Mouse (Mus musculus): ENCODE results near the gene Nanp. TPM values are rescaled to one million over a fixed set of nuclear protein-coding genes. Genes with fewer than 3 reads are reported as not detected.

The Nanp gene
- polyA plus RNA-seq, 1 experiment from 2014 or later, result 43.9 TPM

DNA sequence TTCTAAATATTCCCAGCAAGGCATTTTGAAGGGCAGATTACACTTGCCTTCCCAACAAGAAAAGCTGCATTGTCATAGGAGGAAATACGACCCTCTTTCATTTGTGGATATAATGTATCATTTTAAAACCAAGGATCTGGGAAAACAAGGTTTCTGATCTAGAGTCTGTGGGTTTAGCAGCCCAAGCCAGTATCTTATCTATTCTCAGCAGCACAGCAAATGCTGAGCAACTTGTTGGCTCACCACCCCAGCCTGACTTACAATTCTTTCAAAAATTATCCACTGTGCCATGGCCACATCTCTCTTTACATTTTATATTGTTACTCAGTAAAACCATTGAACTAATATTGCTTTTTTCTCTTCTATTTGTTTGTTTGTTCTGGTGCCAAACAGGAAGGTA lies 27.9 kb downstream of the Nanp start:
- Histone ChIP-seq H3K27me3 (0 out of 2 replicates have a peak, but pooled peaks cover 3% of the 10 kb centered on the region), H3K4me1 (peaks cover 18% of the 10 kb centered on the region; the same call in 1 of the 2 replicates), H3K4me3 (replicated peaks) (no peak overlapping the region), H3K36me3 (no peaks in the 10 kb centered on the region), H3K4me2 (replicated peaks) (no peak overlapping the region), H3K9ac (no peak overlapping the region), H3K27ac (replicated peaks) (no peak overlapping the region), H3K9me3 (replicated peaks) (no peaks in the 10 kb centered on the region)
- WGBS, result 61% methylated on average over 1 of the region's 1 CpGs
- ATAC-seq (ENCODE audit: insufficient number of reproducible peaks, low FRiP score, low TSS enrichment, low read depth), result no peak

DNA sequence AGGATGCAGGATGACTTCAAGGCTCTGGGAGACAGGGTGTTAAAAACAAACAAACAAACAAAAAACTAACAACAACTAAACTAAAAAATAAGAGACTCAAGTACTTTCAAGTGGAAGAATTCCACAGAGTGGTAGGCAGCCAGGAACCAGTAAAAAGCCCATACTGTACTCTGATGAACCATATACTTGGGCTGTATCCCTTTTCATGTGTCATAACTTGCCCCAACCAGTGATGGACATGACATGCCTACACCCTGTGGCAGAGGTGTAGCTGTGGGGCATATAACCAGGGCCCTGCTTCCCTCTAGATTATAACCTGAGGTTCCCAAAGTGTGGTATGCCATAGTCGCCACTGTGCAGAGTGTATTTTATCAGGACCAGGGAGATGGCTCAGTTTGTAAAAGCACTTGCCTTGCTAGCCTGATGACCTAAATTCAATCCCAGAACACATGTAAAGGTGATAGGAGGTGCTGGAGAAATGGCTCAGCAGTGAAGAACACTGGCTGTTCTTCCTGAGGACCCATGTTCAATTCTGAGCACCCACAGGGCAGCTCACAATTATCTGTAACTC lies 29.6 kb downstream of the Nanp start:
- no peak overlapping the region for H3K27ac ChIP-seq (replicated peaks)
- peak overlapping the region; percentile 75 for H3K4me3 ChIP-seq (replicated peaks)
- H3K27me3 ChIP-seq, result 0 out of 2 replicates have a peak, but pooled peaks cover 3% of the 10 kb centered on the region
- 69% methylated on average over 1 of the region's 1 CpGs for WGBS
- no peaks in the 10 kb centered on the region for H3K9me3 ChIP-seq (replicated peaks)
- no peak overlapping the region; the same call in 1 of the 2 replicates for H3K9ac ChIP-seq
- H3K4me1 ChIP-seq, result peaks cover 18% of the 10 kb centered on the region; the same call in 1 of the 2 replicates
- peak; percentile 36; the same call in 1 of the 2 replicates for ATAC-seq (ENCODE audit: insufficient number of reproducible peaks, low FRiP score, low TSS enrichment, low read depth)
- peak overlapping the region; percentile 86 for H3K4me2 ChIP-seq (replicated peaks)
- no peaks in the 10 kb centered on the region for H3K36me3 ChIP-seq

DNA sequence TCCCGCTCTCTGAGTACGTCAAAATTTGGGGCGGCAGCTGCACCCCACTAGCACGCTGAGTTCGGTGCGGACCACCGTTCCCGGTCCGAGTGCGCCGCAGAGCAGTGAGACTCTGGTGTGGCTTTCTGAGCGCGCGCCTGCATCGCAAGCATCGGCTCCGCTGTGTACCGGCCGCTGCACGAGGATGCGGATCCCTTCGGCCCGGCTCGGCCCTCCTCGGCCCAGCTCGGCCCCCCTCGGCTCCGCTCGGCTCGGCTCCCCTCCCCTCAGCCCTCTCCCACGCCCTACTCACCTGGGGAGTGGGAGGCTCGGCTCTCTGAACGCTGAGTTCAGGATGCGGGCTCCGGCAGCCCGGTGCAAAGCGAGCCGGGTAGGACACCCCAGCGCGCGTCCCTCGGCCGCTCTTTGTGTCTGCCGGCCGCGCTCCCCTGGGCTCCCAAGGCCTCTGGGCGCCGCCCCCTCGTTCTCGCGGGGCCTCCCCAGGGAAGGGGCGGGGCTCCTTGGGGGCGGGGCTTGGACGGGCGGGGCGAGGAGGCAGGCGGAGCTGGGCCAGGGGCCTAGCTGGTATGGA lies 30.2 kb downstream of the Nanp start:
- 0% methylated on average over 49 of the region's 57 CpGs for WGBS
- Histone ChIP-seq H3K36me3 (no peaks in the 10 kb centered on the region), H3K4me3 (replicated peaks) (peak overlapping the region; percentile 75)

GRCm38 (mm10) chr2:151008517-151008932 lies 30.7 kb downstream of the Nanp start:
- ATAC-seq (ENCODE audit: insufficient number of reproducible peaks, low FRiP score, low TSS enrichment, low read depth), result no peak
- WGBS, result under 1% methylated on average over 21 of the region's 21 CpGs
- Histone ChIP-seq H3K4me2 (replicated peaks) (peak overlapping the region; percentile 86), H3K9ac (peak overlapping the region; percentile 60), H3K4me1 (peaks cover 18% of the 10 kb centered on the region; the same call in 1 of the 2 replicates), H3K27me3 (0 out of 2 replicates have a peak, but pooled peaks cover 3% of the 10 kb centered on the region), H3K36me3 (no peaks in the 10 kb centered on the region), H3K27ac (replicated peaks) (0 out of 2 replicates have a peak overlapping the region, but pooled peaks have one; percentile 67), H3K4me3 (replicated peaks) (peak overlapping the region; percentile 75), H3K9me3 (replicated peaks) (no peaks in the 10 kb centered on the region)

More for the DNA sequence above, 30.2 kb downstream of the Nanp start:
- H3K9ac ChIP-seq, result peak overlapping the region; percentile 60
- no peaks in the 10 kb centered on the region for H3K9me3 ChIP-seq (replicated peaks)
- H3K27me3 ChIP-seq, result 0 out of 2 replicates have a peak, but pooled peaks cover 3% of the 10 kb centered on the region
- peak overlapping the region; percentile 86 for H3K4me2 ChIP-seq (replicated peaks)
- peaks cover 18% of the 10 kb centered on the region; the same call in 1 of the 2 replicates for H3K4me1 ChIP-seq
- 0 out of 2 replicates have a peak overlapping the region, but pooled peaks have one; percentile 67 for H3K27ac ChIP-seq (replicated peaks)
- peak; percentile 94 for ATAC-seq (ENCODE audit: insufficient number of reproducible peaks, low FRiP score, low TSS enrichment, low read depth)

GRCm38 (mm10) chr2:151008006-151008405 lies 31.2 kb downstream of the Nanp start:
- WGBS, result 46% methylated on average over 6 of the region's 6 CpGs
- H3K4me1 ChIP-seq, result peaks cover 18% of the 10 kb centered on the region; the same call in 1 of the 2 replicates
- no peak for ATAC-seq (ENCODE audit: insufficient number of reproducible peaks, low FRiP score, low TSS enrichment, low read depth)
- H3K9ac ChIP-seq, result no peak overlapping the region
- peak overlapping the region; percentile 75 for H3K4me3 ChIP-seq (replicated peaks)
- H3K9me3 ChIP-seq (replicated peaks), result no peaks in the 10 kb centered on the region
- H3K36me3 ChIP-seq, result no peaks in the 10 kb centered on the region
- H3K27me3 ChIP-seq, result 0 out of 2 replicates have a peak, but pooled peaks cover 3% of the 10 kb centered on the region
- peak overlapping the region; percentile 86 for H3K4me2 ChIP-seq (replicated peaks)
- H3K27ac ChIP-seq (replicated peaks), result no peak overlapping the region

DNA sequence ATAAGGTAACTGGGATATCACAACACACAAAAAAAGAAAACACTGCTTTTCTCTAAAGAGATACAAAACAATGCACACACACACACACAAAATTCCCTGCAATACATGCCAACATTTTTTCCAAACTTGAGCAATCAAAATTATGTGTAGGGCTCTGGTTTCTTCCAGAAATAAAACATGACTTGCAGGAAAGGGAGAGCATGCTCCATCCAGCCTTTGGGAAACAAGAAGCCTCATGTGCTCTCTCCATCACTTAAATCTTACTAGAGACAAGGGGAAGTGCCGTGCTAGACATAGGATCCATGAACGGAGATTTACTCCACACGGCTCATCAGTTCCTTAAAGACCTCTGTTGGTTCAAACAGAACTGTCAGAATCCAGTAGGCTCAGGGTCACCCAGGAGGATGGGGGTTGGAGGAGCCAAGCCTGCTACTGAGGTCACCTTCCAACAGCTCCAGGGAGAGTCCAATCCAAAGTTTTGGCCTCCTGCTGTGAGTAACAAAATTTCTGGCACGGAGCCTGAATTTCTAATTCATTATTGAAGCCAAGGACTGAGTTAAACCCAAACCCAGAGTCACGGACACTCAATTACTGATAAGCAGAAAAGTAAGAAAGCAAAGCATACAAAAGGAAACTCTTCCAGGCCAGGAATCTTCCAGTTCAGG lies 32.8 kb downstream of the Nanp start:
- Histone ChIP-seq H3K4me2 (replicated peaks) (no peak overlapping the region), H3K9me3 (replicated peaks) (no peaks in the 10 kb centered on the region), H3K27ac (replicated peaks) (no peak overlapping the region), H3K9ac (no peak overlapping the region), H3K36me3 (no peaks in the 10 kb centered on the region), H3K27me3 (0 out of 2 replicates have a peak, but pooled peaks cover 3% of the 10 kb centered on the region), H3K4me1 (peaks cover 18% of the 10 kb centered on the region; the same call in 1 of the 2 replicates), H3K4me3 (replicated peaks) (no peak overlapping the region)
- WGBS, result 71% methylated on average over 5 of the region's 5 CpGs
- ATAC-seq (ENCODE audit: insufficient number of reproducible peaks, low FRiP score, low TSS enrichment, low read depth), result no peak

DNA sequence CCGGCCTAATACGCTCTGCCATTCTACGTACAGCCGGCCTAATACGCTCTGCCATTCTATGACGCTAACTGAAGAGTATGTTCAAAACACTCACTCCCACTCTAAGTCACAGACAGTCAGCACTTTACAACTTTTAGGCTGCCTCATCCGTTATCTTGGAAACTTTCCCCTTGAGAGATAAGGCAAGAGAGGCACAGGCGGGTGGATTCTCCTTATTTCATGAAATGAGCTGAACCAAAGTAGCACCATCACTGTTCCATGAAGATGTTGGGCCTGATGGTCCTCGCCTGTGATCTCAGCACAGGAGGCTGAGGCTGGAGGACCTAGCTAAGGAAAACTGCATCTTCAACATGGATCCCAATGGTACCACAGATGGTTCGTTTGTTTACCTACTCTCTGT lies 34.8 kb downstream of the Nanp start:
- no peak overlapping the region for H3K4me2 ChIP-seq (replicated peaks)
- H3K36me3 ChIP-seq, result no peaks in the 10 kb centered on the region
- no peaks in the 10 kb centered on the region for H3K9me3 ChIP-seq (replicated peaks)
- H3K4me1 ChIP-seq, result peaks cover 14% of the 10 kb centered on the region; the same call in 1 of the 2 replicates
- H3K9ac ChIP-seq, result no peak overlapping the region
- 92% methylated on average over 10 of the region's 10 CpGs for WGBS
- no peak overlapping the region for H3K4me3 ChIP-seq (replicated peaks)
- ATAC-seq (ENCODE audit: insufficient number of reproducible peaks, low FRiP score, low TSS enrichment, low read depth), result no peak
- H3K27ac ChIP-seq (replicated peaks), result no peak overlapping the region
- 0 out of 2 replicates have a peak, but pooled peaks cover 3% of the 10 kb centered on the region for H3K27me3 ChIP-seq

GRCm38 (mm10) chr2:151003796-151004195 lies 35.4 kb downstream of the Nanp start:
- Histone ChIP-seq H3K4me1 (peaks cover 11% of the 10 kb centered on the region; the same call in 1 of the 2 replicates), H3K27ac (replicated peaks) (no peak overlapping the region), H3K27me3 (0 out of 2 replicates have a peak, but pooled peaks cover 3% of the 10 kb centered on the region), H3K9ac (no peak overlapping the region), H3K36me3 (no peaks in the 10 kb centered on the region), H3K9me3 (replicated peaks) (no peaks in the 10 kb centered on the region), H3K4me3 (replicated peaks) (no peak overlapping the region), H3K4me2 (replicated peaks) (no peak overlapping the region)
- no peak for ATAC-seq (ENCODE audit: insufficient number of reproducible peaks, low FRiP score, low TSS enrichment, low read depth)
- WGBS, result 56% methylated on average over 6 of the region's 6 CpGs

DNA sequence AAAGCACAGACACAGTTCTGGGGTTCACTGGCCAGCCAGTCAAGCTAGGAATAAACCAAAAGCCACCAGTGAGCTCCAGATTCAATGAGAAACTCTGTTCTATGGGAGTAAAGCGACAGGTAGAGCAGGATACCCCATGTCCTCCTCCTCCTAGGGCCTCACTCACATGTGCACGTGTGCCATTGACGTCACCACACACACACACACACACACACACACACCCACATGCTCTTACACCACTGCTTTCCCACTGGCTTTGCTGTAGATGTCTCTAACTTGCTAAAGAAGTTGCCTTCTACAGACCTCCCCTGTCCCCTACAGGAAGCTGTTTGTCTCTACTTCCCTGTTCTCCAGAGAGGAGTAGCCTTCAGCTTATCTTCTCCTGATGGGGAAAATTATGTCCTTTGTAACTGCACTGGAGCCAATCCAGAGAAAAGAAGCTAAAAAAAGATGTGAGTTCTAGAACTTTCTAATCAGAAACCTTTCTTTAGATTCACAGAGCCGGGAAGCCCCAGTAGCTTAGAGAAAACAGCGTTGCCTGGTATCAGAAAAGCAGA lies 37.5 kb downstream of the Nanp start:
- Histone ChIP-seq H3K4me2 (replicated peaks) (no peak overlapping the region), H3K27me3 (no peaks in the 10 kb centered on the region), H3K4me1 (no peaks in the 10 kb centered on the region), H3K27ac (replicated peaks) (no peak overlapping the region), H3K9ac (no peak overlapping the region), H3K4me3 (replicated peaks) (no peak overlapping the region), H3K36me3 (no peaks in the 10 kb centered on the region), H3K9me3 (replicated peaks) (no peaks in the 10 kb centered on the region)
- ATAC-seq (ENCODE audit: insufficient number of reproducible peaks, low FRiP score, low TSS enrichment, low read depth), result no peak
- WGBS, result 75% methylated on average over 5 of the region's 5 CpGs

DNA sequence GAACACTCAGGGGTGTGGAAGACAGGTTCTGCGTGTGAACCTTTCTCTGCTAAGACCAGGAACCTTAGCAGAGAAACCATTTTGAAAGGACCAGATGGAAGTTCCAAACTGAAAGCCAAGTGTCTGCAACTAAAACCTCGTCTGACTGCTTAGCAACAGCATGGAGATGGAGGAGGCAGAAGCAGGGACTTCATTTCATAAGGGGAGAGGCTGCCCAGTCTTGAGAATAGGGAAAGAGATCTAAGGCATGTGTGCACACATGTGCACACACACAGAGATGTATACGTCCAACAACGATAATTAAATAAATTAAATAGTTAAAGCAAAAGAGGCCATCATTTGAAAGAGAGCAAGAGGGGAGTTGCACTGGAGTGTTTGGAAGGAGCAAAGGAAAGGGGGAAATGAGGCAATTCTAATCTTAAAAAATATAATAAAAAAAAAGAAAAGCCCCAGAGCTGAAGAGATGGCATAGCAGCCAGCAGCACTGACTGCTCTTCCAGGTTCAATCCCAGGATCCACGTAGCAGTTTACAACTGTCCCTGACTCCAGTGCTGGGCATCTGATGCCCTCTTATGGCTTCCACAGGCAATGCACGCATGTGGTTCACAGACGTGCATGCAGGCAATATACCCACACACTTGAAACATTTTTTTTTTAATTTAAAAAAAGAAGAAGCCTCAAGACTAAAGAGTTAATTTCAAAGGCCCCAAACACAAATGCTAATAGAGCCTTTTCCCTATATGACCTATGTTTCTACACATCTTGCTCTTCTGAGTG lies 38.6 kb downstream of the Nanp start:
- Histone ChIP-seq H3K4me2 (replicated peaks) (no peak overlapping the region), H3K9ac (no peak overlapping the region), H3K36me3 (no peaks in the 10 kb centered on the region), H3K27ac (replicated peaks) (no peak overlapping the region), H3K27me3 (no peaks in the 10 kb centered on the region), H3K4me3 (replicated peaks) (no peak overlapping the region), H3K9me3 (replicated peaks) (no peaks in the 10 kb centered on the region), H3K4me1 (no peaks in the 10 kb centered on the region)
- ATAC-seq (ENCODE audit: insufficient number of reproducible peaks, low FRiP score, low TSS enrichment, low read depth), result no peak
- 45% methylated on average over 7 of the region's 7 CpGs for WGBS
